Mouse (Mus musculus): ENCODE measurements at regions not wholly inside any gene's neighbourhood (a gene's known extent, or its start where the extent isn't known, plus 50 kb on each side); places are given as distances from the start of the nearest gene placed in this dataset.

DNA sequence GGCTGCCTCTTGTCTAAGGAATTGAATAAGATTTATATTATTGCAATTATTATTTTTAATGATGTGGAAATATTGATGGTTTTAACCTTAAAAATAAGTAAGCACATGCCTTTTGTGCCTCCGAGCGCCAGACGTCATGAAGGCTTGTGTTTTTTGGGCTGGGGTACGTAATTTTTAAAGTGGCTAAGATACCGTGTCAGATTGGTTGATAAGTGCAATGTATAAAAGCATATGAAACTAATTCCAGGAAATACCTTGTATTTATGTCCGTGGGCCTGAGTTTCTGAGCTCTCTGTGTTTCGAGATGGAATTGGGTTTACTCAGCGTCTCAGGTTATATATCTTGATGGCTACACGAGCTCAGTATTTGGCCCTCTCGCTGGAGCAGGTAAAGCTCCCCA is 414.7 kb downstream of the Med13l start:
- DNase-seq (ENCODE audit: low spot score): no peak

DNA sequence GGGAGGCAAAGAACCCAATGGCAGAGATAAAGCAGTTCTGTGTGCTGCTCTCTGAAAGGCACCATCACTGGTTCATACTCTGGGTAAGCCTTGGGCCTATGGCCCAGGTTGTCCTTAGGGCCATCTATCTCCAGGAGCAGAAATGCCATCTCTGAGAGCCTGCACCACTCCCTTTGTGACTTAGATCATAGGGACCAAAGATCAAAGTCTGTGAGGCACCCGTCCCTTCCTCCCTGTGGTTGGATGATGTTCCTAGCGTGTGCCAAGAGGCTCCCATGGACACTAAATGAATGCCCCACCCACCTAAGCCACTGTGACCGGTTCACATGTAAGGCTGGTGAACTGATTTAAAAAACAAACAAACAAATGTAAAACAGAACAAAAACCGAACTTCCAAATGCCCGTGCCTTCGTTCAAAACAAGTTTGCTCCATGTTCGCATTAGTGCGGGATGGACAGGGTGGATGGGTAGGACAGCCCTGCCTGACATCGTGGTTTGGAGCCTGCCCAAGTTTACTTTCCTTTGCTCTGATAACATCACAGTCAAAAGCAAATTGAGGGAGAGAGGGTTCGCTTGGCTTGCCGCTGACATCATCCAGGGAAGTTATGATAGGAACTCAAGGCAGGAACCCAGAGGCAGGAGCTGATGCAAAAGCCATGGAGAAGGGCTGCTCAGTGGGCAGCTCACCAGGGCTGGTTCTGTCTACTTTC is 418.6 kb downstream of the Med13l start:
- DNase-seq (ENCODE audit: low spot score): no peak

DNA sequence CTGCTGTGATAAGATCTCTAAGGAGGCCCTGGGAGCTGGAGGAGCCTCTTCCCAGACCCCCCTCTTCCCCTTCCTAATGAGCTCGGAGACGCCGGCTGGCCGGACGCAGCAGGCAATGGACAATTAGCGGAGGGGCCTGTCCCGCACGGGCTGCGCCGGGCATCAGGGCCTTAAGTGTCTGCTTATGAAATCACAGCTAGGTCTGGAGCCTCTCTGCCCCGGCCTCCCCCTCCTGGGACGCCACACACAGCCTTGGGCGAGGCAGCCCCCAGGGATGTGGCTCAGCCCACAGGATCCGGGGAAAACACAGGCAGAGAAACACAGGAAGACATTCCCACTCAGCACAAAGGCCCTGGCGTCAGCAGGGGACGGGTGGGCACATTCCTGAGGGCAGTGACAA is 420.6 kb downstream of the Med13l start:
- no peak for DNase-seq (ENCODE audit: low spot score)

DNA sequence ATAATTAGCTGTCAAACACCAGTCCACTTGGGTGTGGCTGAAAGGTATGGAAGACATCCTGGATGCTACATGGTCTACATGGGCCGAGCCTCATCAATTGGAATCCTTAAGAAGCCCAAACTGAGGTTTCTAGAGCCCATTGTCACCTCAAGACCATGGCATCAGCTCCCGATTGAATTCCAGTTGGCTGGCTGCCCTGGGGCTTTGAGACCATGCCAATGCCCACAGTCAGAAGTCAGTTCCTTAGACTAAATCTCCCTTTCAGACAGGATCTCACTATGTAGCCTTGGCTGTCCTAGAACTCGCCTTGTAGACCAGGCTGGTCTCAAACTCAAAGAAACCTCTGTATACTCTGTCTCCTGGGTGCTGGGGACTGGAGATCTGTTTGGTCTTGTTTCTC is 423.8 kb downstream of the Med13l start:
- no peak for DNase-seq (ENCODE audit: low spot score)

DNA sequence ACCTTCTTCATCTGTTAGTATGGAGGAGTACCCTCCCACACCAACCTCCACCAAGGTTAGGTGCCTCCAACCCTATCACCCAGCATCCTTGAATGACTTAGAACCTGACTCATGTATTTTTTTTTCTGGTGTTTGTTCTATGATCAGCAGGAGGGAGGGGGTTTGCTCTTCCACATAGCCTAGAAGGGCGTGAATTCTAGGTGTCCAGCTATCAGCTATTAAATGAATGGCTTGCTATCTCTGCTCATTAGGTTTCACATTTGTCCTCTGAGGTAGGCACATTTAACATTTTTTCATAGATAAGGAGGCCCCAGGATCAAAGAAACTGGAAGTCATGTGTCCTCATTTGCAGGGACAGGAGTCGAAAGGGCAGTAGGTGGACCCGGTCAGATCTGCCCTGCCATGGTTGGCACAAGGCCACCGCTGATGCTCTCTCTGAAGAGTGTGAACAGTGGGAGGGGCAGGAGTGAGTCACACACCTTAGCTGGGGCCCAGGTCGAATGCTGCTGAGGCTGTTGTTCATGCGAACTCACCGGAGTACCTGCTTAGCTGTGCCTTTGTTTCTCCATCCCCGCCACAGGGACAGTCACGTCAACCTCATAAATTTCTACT is 424.4 kb downstream of the Med13l start:
- no peak for DNase-seq (ENCODE audit: low spot score)

DNA sequence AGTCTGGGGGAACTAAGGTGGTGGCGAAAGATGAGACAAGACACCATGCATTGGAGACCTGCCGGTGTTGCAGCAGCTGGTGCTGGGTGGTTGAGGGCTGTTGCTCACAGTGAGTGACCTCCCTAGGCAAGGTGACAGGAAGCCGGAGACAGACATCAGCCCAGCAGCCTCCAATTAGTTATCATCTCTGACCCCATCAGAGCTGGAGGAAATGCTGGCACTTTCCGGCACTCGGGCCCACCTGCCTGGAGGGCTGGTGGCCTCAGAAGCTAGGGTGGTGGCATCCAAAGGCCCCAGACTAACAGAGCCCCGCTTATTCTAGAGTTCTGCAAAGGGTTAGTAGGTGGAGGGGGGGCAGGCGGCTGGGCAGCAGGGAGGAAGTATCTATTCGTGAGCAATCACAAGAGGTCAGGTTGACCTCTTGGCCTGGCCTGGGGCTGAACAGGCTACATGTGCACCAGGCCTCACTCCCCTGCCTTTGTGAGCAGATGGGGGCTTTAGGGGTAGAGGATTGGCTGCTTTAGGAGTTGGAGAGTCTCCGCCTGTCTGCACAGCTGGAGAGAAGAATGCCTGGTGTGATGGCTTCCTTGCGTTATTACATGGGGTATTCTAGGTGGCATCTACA is 427.0 kb downstream of the Med13l start:
- no peak for DNase-seq (ENCODE audit: low spot score)

DNA sequence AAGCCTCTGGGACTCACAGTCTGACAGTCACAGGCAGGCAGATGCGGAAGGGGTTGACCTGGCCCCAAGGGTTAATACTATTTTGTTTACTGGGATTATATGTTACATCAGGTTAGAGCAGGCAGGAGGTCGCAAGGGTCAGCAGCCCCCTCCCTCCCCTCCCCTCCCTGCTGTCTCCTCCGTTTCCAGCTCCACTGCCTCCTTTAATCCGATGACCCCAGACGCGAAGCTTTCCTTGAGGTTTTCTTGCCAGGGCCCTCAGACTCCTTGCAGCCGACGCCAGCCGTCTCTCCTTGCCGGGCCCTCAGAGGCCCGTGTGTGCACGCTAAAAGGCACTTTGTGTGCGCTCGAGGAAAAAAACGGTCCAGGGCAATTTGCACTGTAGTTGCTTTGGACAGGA is 438.6 kb downstream of the Med13l start:
- DNase-seq (ENCODE audit: low spot score): no peak

DNA sequence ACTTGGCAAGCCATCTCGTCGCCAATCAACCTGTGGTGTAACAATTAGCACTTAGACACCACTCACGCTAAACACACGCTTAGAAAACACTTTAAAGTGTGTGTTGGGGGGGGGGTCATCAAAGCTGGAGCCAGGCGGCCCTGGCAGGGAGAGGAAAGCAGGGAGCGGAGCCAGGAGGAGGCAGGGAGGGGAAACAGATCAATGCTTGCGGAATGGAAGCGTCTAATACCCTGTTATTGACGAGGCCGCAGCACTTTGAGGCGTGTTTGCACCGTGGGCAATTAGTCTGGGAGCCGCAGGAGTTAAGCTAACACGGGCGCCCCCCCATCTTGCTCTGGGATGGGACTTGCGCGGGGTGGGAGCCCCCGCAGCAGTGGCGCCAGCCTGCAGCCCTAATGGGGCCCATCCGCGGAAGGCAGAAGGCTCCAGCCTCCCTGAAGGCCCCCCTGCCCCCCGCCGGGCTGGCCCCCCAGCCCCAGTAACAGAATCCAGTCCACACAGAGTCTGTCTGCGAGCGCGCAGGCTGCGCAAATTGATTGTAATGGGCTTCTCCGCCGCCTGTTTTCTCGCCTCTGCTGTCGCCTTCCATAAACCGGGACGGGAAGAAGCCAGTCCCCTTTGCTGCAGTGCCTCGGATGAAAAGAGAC is 445.5 kb downstream of the Med13l start:
- no peak for DNase-seq (ENCODE audit: low spot score)

DNA sequence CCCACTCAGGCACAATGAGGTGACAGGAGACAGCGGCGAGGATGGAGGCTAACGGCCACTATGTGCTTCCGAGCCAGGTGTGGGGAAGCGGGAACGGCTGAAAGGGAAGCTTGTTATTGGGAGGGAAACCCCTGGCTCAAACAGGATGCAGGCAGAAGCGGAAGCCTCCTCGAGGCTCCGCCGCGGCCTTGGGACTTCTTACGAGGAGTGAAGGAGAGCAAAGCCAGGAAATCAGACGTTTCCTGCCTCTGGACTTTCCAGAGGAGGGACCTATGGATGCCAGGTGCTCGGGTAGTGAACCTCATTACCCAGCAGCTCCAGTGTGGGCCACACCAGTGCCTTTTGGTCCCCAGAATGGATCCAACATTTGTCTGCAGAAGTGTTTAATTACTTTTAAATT is 449.6 kb downstream of the Med13l start:
- no peak for DNase-seq (ENCODE audit: low spot score)

DNA sequence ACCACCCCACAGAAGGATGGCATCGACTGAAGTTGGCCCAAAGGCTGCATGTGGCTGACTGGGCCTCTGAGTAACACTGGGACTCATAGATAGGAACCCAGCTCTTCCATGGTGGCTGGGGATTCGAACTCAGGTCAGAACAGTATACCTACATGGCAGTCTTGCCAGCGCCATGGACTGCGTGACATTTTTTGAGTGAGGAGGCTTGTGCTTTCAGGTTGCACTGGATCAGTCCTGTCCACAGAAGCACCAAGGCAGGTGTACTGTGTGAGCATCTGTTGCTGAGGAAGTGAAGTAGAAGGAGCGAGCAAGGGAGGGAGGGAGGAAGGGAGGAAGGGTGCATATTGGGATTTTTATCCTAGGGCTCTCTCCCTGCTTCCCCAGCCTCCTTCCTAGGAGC is 454.7 kb downstream of the Med13l start:
- no peak for DNase-seq (ENCODE audit: low spot score)

DNA sequence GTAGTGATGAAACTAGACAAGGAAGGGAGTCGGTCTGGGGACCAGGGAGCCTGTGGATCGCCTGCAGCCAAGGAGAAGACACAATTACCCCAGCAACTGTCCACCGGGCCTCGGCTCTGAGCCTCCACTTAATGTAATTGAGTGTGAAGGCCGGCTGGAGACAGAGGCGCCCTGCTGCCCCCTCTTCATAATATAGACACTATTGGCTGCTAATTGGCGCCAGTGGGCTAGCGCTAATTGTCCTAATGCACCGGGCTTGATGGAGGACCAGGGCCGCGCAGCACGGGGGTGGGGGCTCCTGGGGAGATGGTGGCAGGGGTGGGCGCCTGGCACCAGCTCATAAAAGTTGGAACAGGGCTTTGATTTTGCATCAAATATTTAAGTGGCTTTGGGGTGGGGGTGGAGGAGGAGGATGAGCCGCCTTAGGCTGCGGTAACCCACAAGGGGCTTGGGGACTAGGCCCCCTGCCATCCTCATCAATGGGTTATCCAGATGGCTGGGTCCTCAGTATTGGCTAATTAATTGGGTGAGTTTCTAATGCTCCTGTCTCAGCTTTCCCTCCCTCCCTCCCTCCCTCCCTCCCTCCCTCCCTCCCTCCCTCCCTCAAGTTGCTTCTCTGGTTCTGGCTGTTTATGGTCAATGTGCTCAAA is 455.3 kb downstream of the Med13l start:
- DNase-seq (ENCODE audit: low spot score): no peak

DNA sequence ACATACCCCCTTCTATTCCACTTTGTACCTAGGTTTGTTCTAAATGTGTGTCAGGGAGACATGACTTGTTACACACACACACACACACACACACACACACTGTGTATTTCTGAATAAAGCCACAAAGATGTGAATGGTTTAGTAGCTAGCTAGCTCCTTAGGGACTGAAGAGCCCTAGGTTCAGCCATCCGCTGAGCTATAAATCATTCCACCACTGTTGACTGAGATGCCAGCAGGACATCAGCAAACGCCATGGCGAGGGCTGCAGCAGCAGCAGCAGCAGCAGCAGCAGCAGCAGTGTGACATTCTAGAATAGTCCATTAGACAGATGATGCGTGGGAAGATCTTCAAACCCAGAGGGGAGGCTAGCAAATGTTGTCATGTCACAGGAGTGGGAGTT is 455.9 kb downstream of the Med13l start:
- no peak for DNase-seq (ENCODE audit: low spot score)

DNA sequence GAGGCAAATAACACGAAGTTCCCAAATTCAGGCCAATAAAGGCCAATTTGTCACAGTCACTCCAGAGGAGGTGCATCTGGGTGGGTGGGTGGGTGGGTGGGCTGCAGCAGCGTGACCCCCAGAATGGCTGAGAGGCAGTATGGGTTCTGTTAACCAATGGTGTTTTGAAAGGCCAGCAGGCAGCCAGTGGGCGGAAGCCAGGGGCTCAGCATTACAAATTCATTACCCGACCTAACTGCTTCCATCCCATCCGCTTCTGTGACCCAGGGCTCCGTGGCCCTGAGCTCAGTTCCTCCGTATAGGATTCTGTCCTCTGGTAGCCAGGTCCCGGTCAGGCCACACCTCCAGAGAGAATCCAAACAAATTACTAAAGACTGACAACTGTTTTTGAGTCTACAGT is 463.5 kb downstream of the Med13l start:
- no peak for DNase-seq (ENCODE audit: low spot score)

DNA sequence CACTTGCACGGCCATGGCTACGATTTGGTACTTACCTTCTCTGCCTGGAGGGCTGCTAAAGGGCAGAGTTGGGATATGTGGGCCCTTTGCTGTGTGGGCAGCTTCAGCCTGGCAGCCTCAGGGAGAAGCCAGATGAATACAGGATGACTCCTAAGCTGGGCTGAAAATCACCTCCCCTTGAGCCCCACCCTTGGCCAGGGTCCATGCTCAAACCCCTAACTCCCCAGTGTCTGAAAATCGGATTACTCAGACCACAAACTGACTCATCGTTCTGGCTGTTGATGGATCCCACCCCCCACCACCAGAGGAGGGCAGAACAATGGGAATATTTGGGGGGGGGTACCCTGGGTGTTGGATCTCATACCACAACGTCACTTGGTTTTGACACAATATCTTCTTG is 471.6 kb downstream of the Med13l start:
- no peak for DNase-seq (ENCODE audit: low spot score)

DNA sequence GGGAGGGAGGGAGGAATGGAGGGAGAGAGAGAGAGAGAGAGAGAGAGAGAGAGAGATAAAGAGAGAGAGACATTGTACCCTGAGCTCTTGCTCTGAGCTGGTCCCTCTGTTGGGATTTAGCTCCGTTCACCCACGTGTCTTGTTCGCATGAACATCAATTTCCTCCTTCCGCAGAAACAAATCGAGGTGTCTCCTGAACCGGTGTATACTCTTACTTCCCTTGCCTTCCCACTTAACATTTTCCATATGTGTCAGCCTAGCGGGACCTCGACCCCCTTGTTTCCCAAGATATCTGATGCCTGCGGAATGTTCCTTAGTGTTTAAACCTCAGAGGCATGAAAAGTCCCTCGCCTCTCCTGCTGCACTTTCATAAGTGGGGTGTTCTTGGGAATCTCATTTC is 484.1 kb downstream of the Med13l start:
- DNase-seq (ENCODE audit: low spot score): no peak

DNA sequence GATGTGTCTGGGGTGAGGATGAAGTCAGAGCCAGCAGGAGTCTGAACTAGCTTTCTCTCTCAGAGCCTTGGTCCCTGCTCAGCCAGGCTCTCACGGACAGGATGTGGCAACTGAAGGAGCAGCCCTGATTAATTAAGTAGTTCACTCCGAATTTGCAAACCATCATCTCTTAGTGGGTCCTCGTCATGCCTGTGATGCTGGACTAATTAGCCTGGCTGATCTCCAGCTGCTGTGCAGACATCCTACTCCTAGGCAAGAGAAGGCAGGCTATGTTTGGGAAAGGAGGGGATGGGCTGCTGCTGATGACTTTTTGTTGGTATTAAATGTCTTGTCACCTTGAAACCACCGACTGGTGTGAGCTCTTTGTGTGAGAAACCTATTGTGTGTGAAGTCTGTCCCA is 487.1 kb downstream of the Med13l start:
- DNase-seq (ENCODE audit: low spot score): no peak

DNA sequence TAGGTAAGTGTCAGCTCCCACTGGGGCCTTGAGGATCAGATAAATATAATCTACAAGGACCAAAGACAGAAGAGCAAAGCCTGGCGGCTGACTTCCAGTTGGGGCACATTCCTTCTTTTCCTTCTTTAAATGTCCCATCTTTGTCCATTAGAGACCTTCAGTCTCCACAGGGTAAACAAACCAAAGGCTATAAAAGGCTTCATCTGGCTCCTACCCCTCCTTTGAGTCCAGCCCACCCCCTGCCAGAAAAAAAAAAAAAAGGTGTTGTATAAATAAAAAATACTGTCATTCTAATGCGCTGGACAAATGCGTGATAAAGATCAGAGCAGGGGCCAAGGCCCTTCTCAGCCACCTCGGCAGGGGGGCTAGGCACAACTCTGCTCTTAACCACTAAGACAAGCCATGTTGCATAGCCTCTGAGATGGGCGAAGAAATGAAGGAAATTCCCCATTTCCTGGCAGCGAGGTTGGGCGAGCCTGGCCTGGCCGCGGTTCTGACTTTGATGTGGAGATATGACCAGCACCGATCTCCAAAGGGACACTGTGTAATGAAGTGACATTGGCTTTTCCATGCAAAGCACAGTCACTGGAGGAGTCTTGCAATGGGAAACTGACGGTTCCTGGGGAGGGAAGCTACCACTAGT is 492.0 kb downstream of the Med13l start:
- no peak for DNase-seq (ENCODE audit: low spot score)

DNA sequence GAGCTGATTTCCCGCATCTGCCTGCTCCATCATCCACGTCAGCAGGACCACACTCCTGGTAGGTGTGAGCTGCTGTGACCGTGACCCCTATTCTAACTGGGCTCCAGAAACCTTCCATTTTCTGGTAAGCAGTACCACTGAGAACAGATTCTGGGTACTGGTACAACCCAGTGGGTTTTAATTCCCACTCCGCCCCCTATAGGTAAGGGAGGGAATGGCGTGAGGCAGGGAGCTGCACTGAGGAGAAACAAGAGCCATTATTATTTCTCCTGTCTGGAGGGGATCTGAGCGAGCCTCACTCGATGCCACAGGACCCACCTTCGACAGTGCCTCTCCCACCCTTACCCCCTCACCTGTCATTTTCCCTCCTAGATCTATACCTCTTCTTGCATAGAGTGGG is 493.3 kb downstream of the Med13l start:
- peak; percentile 47 for DNase-seq (ENCODE audit: low spot score)

DNA sequence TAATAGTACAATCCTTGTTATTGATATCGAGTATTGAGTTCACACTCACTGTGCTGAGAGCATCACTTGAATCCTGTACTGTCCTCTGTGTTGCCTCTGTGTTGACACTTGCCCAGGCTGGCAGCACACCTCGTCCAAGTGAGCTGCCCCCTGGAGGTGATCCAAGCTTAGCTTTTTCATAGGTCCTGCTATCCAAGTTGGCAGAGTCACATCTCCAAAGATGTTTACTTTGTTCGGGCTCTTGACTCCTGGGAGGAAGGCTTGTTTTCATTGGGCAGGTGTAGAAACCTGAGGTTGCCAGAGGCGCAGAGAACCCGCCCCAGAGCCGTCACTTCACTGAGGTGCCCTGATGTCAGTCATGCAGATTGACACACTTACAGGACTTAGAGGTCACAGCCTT is 493.9 kb downstream of the Med13l start:
- no peak for DNase-seq (ENCODE audit: low spot score)

DNA sequence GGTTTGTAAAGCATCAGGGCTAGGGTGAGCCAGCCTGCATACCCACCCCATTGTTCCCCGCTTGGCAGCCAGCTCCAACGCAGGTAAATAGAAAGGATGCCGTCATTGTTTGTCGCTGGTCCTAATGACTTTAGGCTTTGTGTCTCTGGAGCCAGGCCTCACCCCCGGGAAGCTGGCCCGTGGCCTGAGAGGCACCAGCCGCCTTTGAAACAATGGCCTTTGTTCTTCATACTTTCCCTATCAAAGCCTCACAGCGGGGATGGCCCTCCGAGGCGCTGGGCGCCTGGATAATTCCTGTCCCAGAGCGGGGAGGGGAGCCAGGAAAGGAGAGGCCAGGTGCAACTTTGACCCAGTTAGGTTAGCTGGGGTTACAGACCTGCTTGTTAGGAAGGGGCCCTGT is 495.0 kb downstream of the Med13l start:
- DNase-seq (ENCODE audit: low spot score): no peak

DNA sequence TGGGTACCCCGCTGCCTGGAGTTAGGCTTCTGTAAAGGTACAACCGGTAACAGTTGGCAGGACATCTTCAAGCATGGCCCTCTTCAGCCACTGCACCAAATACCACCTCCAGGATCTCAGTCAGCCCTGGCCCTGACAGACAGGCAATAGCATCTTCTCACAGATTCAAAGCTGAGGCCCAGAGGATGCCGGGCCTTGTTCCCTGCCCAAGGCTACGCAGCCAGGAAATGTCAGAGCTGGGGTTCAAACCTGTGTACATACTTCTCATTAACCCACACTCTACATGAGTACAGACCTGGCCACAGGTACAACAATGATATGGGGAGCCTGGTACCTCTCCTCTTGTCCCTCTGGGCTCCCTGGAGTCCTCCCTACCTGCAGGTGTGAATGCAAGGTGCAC is 497.3 kb downstream of the Med13l start:
- no peak for DNase-seq (ENCODE audit: low spot score)

DNA sequence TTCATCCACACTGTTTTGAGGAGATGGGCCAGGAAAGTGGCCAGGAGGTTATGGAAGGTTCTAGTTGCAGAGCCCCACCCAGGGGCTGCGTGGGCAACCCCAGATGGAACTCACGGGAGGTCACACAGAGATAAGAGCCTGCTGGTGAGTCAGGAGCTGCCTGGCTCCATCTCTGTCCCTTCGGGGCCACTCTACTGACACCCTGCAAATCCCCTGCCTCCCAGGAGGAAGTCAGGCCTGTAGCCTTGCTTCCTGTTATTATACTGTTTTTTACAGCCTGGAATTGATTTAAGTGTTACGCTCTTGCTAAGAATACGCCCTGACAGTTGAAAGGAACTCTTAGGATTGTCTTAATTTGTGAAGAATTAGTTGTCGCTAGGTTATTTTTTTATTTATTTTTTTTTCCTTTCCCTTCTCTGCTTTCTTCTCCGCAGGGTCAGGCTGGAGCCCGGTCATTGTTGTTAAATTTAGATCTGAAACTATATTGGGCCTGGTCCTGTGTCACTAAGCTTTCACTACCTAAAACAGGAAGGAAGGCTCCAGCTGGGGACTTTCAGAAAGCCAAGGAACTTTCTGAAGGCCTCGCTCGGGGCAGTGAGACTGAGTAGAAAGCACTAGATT is 497.9 kb downstream of the Med13l start:
- no peak for DNase-seq (ENCODE audit: low spot score)
